Mouse (Mus musculus) midbrain, postnatal 0 days (tissue): ENCODE results near the gene Slc27a2. TPM values are rescaled to one million over a fixed set of nuclear protein-coding genes. Genes with fewer than 3 reads are reported as not detected.
A peak's percentile ranks its signal among the peaks of the same experiment; 100 is the strongest.

Experiments used
- ATAC-seq: fragments of 200-750 bp; cut with Nextera tagmentation; 2 replicates; pipeline ENCODE4 v1.8.0; 2017; ENCODE audit warnings: moderate number of reproducible peaks, mild to moderate bottlenecking, moderate TSS enrichment, moderate library complexity; ENCODE audit not compliant: low FRiP score
- DNase-seq: peaks from one replicate; pipeline ENCODE4 v3.0.0-alpha.2; 2015; ENCODE audit warnings: low spot score
- H3K27ac ChIP-seq: fragments of 300-500 bp; sonication (generic); 2 replicates; pipeline ENCODE4 v1.5.1; 2014; ENCODE audit warnings: low read depth, mild to moderate bottlenecking, low read length, mixed read lengths
- H3K27me3 ChIP-seq: fragments of 300-500 bp; sonication (generic); 2 replicates; pipeline ENCODE4 v1.6.1; 2014; ENCODE audit warnings: low read length, control low read depth, mixed read lengths; ENCODE audit not compliant: insufficient read depth
- H3K36me3 ChIP-seq: fragments of 300-500 bp; sonication (generic); 2 replicates; pipeline ENCODE4 v1.6.1; 2014; ENCODE audit warnings: low read length, control low read depth, mixed read lengths; ENCODE audit not compliant: insufficient read depth
- H3K4me1 ChIP-seq: fragments of 300-500 bp; sonication (generic); 2 replicates; pipeline ENCODE4 v1.6.1; 2014; ENCODE audit warnings: mild to moderate bottlenecking, control low read depth, antibody characterized with exemption, low read length, mixed read lengths; ENCODE audit not compliant: insufficient read depth
- H3K4me2 ChIP-seq: fragments of 300-500 bp; sonication (generic); 2 replicates; pipeline ENCODE4 v1.6.1; 2014; ENCODE audit warnings: low read depth, mild to moderate bottlenecking, low read length, mixed read lengths; ENCODE audit not compliant: poor library complexity, severe bottlenecking
- H3K4me3 ChIP-seq: fragments of 300-500 bp; sonication (generic); 2 replicates; pipeline ENCODE4 v1.5.1; 2014; ENCODE audit warnings: low read depth, mild to moderate bottlenecking, low read length, moderate library complexity
- H3K9ac ChIP-seq: fragments of 300-500 bp; sonication (generic); replicated peaks from 2 replicates; pipeline ENCODE4 v1.6.1; 2014; ENCODE audit warnings: mild to moderate bottlenecking, low read length, moderate library complexity, mixed read lengths; ENCODE audit not compliant: poor library complexity, severe bottlenecking
- H3K9me3 ChIP-seq: fragments of 300-500 bp; sonication (generic); 2 replicates; pipeline ENCODE4 v1.6.1; 2016; ENCODE audit warnings: low read length, control low read depth
- CTCF ChIP-seq: IDR thresholded peaks from 2 replicates; pipeline ENCODE4 v1.5.1; 2016; ENCODE audit warnings: antibody characterized with exemption, mild to moderate bottlenecking
- WGBS: fragments of 180-500 bp; shearing (Covaris S2); extraction: QIAGEN DNeasy Blood & Tissue Kit; methylation state at CpG from one replicate; pipeline ENCODE4 v1.1.7; 2014; 5-methylcytosine and 5-hydroxymethylcytosine counted together
- polyA plus RNA-seq: library from polyadenylated mRNA; unstranded; fragments of >200 nt; fragmentation: Nextera tagmentation; extraction: Ambion mirVana; gene quantifications from 2 replicates; pipeline ENCODE4 v1.2.1, GENCODE M21; 2015
- total RNA-seq: library from RNA; depleted of rRNA; stranded (reverse); fragments of >200 nt; gene quantifications from 2 replicates; pipeline ENCODE4 v1.2.3, GENCODE M21; 2014

Slc27a2 gene
- total and polyA plus RNA-seq, 2 experiments from 2014 or later = 10.7 to 10.9 TPM

DNA sequence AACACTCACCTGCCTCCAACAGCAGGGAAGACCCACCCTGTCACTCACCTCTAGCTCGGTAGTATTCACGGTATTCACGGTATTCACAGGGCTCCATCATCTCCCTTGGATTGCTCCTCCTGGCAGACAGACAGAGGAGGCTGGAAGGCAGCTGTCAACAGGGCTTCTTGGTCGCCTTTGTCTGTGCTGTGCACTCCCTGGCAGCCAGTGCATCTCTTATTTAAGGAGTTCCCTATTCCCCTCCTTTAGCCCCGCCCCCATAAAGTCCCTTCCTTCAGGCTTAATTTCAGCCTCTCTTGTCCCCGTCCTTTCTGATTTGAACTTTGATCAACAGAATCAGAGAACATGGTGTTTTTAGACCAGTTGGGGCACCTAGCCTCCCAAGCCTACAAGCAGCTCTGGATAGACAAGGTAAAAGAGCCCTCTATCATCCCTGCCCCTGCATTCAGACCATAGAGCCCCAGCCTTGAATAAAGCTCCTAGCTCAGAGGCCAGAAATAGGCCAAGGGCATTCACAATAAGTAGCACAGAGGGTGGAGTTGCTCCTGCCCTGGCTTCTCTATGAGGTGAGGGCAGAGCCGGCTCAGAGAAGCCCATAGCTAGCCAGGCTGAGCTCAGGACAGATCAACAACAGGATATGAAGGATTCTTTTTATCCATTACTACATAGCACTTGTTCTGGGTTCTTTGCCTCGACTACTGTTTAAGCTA lies 66.4 kb downstream of the Slc27a2 start:
- DNase-seq = no peak
- no peaks in the 10 kb centered on the region for H3K36me3 ChIP-seq
- WGBS = 22% methylated on average over 8 of the region's 8 CpGs
- H3K4me1 ChIP-seq = no peaks in the 10 kb centered on the region
- no peak for TF ChIP-seq CTCF
- H3K4me3 ChIP-seq = no peak overlapping the region
- no peak for ATAC-seq
- H3K9me3 ChIP-seq = no peaks in the 10 kb centered on the region
- no peak overlapping the region for H3K4me2 ChIP-seq
- no peak overlapping the region for H3K27ac ChIP-seq
- no peaks in the 10 kb centered on the region for H3K27me3 ChIP-seq
- H3K9ac ChIP-seq = no peak overlapping the region

- Histone ChIP-seq H3K27ac (no peak within 1 kb of the TSS), H3K9ac (no peak within 1 kb of the TSS), H3K9me3 (no peaks in the 10 kb centered on the region), H3K4me3 (no peak within 1 kb of the TSS), H3K4me2 (no peak within 1 kb of the TSS), H3K36me3 (no peaks in the 10 kb centered on the region), H3K4me1 (no peaks in the 10 kb centered on the region), H3K27me3 (no peaks in the 10 kb centered on the region)
- no peak for TF ChIP-seq CTCF
- no peak for ATAC-seq
- WGBS = 73% methylated on average over 14 of the region's 14 CpGs
- no peak for DNase-seq
These were observed 67.1 kb downstream of the Slc27a2 start, which contains the start of gene Hdc for GRCm38 (mm10) chr2:126619249-126619704. Hdc (minus strand) TSS chr2:126619299.

DNA sequence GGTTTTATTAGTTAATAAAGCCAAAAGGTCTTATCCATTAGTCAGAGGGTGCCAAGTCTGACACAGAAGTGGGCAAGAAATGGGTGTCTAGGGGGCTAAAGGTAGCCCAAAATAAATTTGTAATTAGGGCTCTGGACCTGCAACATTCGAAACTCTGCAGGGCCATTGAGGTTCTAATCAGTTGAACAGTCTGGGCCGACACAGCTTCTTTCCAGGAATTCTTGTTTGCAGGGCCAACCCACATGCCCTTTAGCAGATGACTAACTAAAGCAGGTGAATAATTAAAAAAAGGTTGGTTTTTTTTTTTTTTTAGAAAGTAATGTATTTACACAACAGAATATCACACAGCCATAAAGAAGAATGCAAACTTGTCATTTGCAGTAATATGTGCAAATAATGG lies 70.2 kb downstream of the Slc27a2 start:
- no peaks in the 10 kb centered on the region for H3K4me1 ChIP-seq

DNA sequence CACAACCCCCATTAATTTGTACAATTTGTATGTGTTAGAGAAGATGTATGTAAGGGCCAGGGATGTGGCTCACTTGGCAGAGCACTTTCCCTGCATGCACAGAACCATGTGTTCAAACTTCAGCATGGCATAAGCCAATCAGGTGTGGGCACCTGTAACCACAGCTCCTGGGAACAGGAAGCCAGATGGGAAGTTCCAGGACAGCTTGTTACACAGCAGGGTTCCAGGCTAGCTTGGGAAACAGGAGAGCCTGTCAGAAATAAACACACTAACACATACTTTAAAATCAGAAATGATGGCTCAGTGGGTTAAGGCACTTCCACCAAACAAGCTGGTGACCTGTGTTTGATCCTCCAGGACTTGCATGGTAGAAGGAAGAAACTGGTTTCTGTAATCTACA lies 70.9 kb downstream of the Slc27a2 start:
- H3K9me3 ChIP-seq = no peaks in the 10 kb centered on the region
- H3K27me3 ChIP-seq = no peaks in the 10 kb centered on the region
- H3K9ac ChIP-seq = no peak overlapping the region
- no peak for ATAC-seq
- H3K4me3 ChIP-seq = no peak overlapping the region
- peak; percentile 14 for DNase-seq
- H3K4me1 ChIP-seq = no peaks in the 10 kb centered on the region
- H3K27ac ChIP-seq = no peak overlapping the region
- no peaks in the 10 kb centered on the region for H3K36me3 ChIP-seq
- H3K4me2 ChIP-seq = no peak overlapping the region
- no peak for TF ChIP-seq CTCF

More for the DNA sequence above, 70.2 kb downstream of the Slc27a2 start:
- Histone ChIP-seq H3K4me2 (no peak overlapping the region), H3K36me3 (no peaks in the 10 kb centered on the region), H3K9me3 (no peaks in the 10 kb centered on the region), H3K9ac (no peak overlapping the region), H3K27ac (no peak overlapping the region), H3K27me3 (no peaks in the 10 kb centered on the region), H3K4me3 (no peak overlapping the region)
- ATAC-seq (no peak), DNase-seq (no peak)
- 84% methylated on average over 2 of the region's 2 CpGs for WGBS
- no peak for TF ChIP-seq CTCF

DNA sequence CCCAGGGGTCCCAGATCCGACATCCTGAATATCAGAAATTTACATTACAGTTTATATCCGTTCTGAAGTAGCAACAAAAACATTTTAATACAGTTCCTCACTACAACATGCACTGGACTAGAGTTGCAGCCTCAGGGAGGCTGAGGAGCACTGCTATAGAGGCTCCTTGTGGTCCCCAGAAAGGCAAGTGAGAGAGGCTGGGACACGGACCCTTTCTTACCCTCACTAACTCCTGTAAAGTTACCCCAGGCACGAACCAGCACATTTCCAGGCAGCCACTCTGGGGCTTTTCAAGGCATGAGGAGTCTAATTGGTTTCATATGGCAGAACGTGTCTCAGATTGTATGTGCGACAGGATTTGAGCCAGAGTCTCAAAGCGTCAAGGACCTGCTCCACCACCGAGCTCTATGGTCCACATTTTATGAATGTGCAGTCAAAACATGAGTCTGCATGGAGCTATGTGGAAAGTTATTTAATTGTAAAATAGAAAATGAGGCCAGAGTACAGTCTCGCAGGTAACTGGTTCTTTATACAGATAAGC lies 76.3 kb downstream of the Slc27a2 start:
- H3K27ac ChIP-seq = no peak overlapping the region
- TF ChIP-seq CTCF = no peak
- H3K4me3 ChIP-seq = no peak overlapping the region
- H3K36me3 ChIP-seq = no peaks in the 10 kb centered on the region; the same call in 1 of the 2 replicates
- no peak for ATAC-seq
- no peak overlapping the region for H3K4me2 ChIP-seq
- H3K9me3 ChIP-seq = no peaks in the 10 kb centered on the region
- no peak for DNase-seq
- no peaks in the 10 kb centered on the region for H3K4me1 ChIP-seq
- WGBS = 89% methylated on average over 9 of the region's 9 CpGs
- H3K9ac ChIP-seq = no peak overlapping the region
- no peaks in the 10 kb centered on the region for H3K27me3 ChIP-seq

GRCm38 (mm10) chr2:126633165-126633564 lies 81.0 kb downstream of the Slc27a2 start:
- no peak overlapping the region for H3K27ac ChIP-seq
- peaks cover 3% of the 10 kb centered on the region for H3K36me3 ChIP-seq
- H3K4me3 ChIP-seq = no peak overlapping the region
- H3K9me3 ChIP-seq = no peaks in the 10 kb centered on the region
- no peak overlapping the region for H3K4me2 ChIP-seq
- ATAC-seq (no peak), DNase-seq (no peak)
- no peaks in the 10 kb centered on the region for H3K4me1 ChIP-seq
- no peaks in the 10 kb centered on the region for H3K27me3 ChIP-seq
- 88% methylated on average over 2 of the region's 2 CpGs for WGBS
- no peak overlapping the region for H3K9ac ChIP-seq
- no peak for TF ChIP-seq CTCF
